Mouse (Mus musculus): ENCODE data around the gene Zfr. TPM values are rescaled to one million over a fixed set of nuclear protein-coding genes. Genes with fewer than 3 reads are reported as not detected.
"Not testable (repeated sequence)": the region's sequence is repeated elsewhere in the genome, so short reads cannot be mapped to it uniquely, and the experiment has no call there.

Zfr gene
- total RNA-seq, 2 experiments from 2014 or later = 66.4 to 81.2 TPM

GRCm38 (mm10) chr15:12216119-12216518, 98.5 kb downstream of the Zfr start:
- no peak for DNase-seq

- DNase-seq = no peak
These were observed 99.2 kb downstream of the Zfr start for GRCm38 (mm10) chr15:12216798-12217197.

GRCm38 (mm10) chr15:12217332-12217731, 99.7 kb downstream of the Zfr start:
- not testable (repeated sequence) for DNase-seq

- no peak for DNase-seq
These were observed 100.2 kb downstream of the Zfr start for GRCm38 (mm10) chr15:12217849-12218248.

- no peak for DNase-seq
These were observed 101.2 kb downstream of the Zfr start for GRCm38 (mm10) chr15:12218583-12219382.

- DNase-seq = no peak
These were observed 103.5 kb downstream of the Zfr start for GRCm38 (mm10) chr15:12221131-12221530.

GRCm38 (mm10) chr15:12222564-12223302, 105.1 kb downstream of the Zfr start:
- no peak for DNase-seq

GRCm38 (mm10) chr15:12223393-12223792, 105.8 kb downstream of the Zfr start:
- DNase-seq = no peak

GRCm38 (mm10) chr15:12224239-12224638, 106.6 kb downstream of the Zfr start:
- no peak for DNase-seq

GRCm38 (mm10) chr15:12225062-12225461, 107.4 kb downstream of the Zfr start:
- DNase-seq = no peak

GRCm38 (mm10) chr15:12226908-12227307, 109.3 kb downstream of the Zfr start:
- no peak for DNase-seq

GRCm38 (mm10) chr15:12227355-12227754, 109.7 kb downstream of the Zfr start:
- DNase-seq = no peak

- DNase-seq = no peak
These were observed 112.1 kb downstream of the Zfr start for GRCm38 (mm10) chr15:12229603-12230242.

- no peak for DNase-seq
These were observed 112.8 kb downstream of the Zfr start for GRCm38 (mm10) chr15:12230243-12230935.

- DNase-seq = no peak
These were observed 113.8 kb downstream of the Zfr start for GRCm38 (mm10) chr15:12231462-12231861.

- DNase-seq = no peak
These were observed 114.8 kb downstream of the Zfr start for GRCm38 (mm10) chr15:12232429-12232828.

GRCm38 (mm10) chr15:12233021-12233420, 115.4 kb downstream of the Zfr start:
- DNase-seq = no peak

Small RNA genes lying within 50 kb of the gene (microRNA-seq; reads per million reads assigned to microRNA genes)
- 0 reads per million in 2 experiments for gene Mir1898

Other genes starting within 250 kb of the Zfr start
- gene Npr3, start 210.5 kb upstream of the Zfr start, total RNA-seq (2021) = 10 to 100 TPM; 25.9 to 35.1 TPM
- gene Sub1, start 120.8 kb upstream of the Zfr start, total RNA-seq (2021) = 10 to 100 TPM; 85.1 to 87.2 TPM
- 10 to 100 TPM in 1 of 2 experiments, 1 to 10 TPM in 1; 9.9 to 10.7 TPM for gene Mtmr12, start 87.2 kb downstream of the Zfr start, total RNA-seq (2021)
- gene Golph3, start 203.6 kb downstream of the Zfr start, total RNA-seq (2021) = 10 to 100 TPM; 82.6 to 93.4 TPM
- 1 to 10 TPM; 1.1 to 1.2 TPM for gene 1810049J17Rik, start 204.1 kb downstream of the Zfr start, total RNA-seq (2021)

Data from heart, adult 18-20 months (tissue).